Mouse (Mus musculus) kidney, adult 2 months (tissue): Measurements from ENCODE around the gene Slc44a3. TPM values are rescaled to one million over a fixed set of nuclear protein-coding genes. Genes with fewer than 3 reads are reported as not detected.

Source experiments
- DNase-seq: peaks from one replicate; pipeline ENCODE4 v3.0.0; 2021
- H3K27ac ChIP-seq: fragments of 200-500 bp; 2 replicates; pipeline ENCODE4 v1.5.1; 2012; ENCODE audit warnings: low read depth, low read length, control low read depth, inconsistent platforms; ENCODE audit not compliant: insufficient read depth
- H3K27me3 ChIP-seq: fragments of 200-500 bp; replicated peaks from 2 replicates; pipeline ENCODE4 v1.6.1; 2012; ENCODE audit warnings: mild to moderate bottlenecking, moderate library complexity, low read length, inconsistent platforms; ENCODE audit not compliant: control insufficient read depth, insufficient read depth
- H3K36me3 ChIP-seq: fragments of 200-500 bp; 2 replicates; pipeline ENCODE4 v1.6.1; 2012; ENCODE audit warnings: mild to moderate bottlenecking, moderate library complexity, low read length, inconsistent platforms; ENCODE audit not compliant: control insufficient read depth, insufficient read depth
- H3K4me1 ChIP-seq: fragments of 200-500 bp; 2 replicates; pipeline ENCODE4 v1.6.1; 2011; ENCODE audit warnings: low read length; ENCODE audit not compliant: control insufficient read depth, insufficient read depth
- H3K4me3 ChIP-seq: fragments of 200-500 bp; 2 replicates; pipeline ENCODE4 v1.5.1; 2011; ENCODE audit warnings: mild to moderate bottlenecking, low read depth, low read length, control low read depth; ENCODE audit not compliant: insufficient read depth
- CTCF ChIP-seq: fragments of 200-500 bp; conservative IDR thresholded peaks from 2 replicates; pipeline ENCODE4 v1.5.1; 2011; ENCODE audit warnings: low read depth, mild to moderate bottlenecking, control low read depth, low read length, moderate library complexity, mixed read lengths; ENCODE audit not compliant: insufficient read depth, insufficient read length
- POLR2A ChIP-seq: fragments of 200-500 bp; IDR thresholded peaks from one replicate; pipeline ENCODE4 v1.6.1; 2011; ENCODE audit warnings: low read depth, low read length, control low read depth
- WGBS: fragments of 180-500 bp; shearing (Covaris S2); methylation state at CpG from one replicate; pipeline ENCODE4 v1.1.7; 2018; 5-methylcytosine and 5-hydroxymethylcytosine counted together
- polyA plus RNA-seq: library from polyadenylated mRNA; depleted of rRNA; stranded (reverse); fragments of >200 nt; gene quantifications from 2 replicates; pipeline ENCODE4 v1.2.3, GENCODE M21; 2012

Gene Slc44a3
- polyA plus RNA-seq, 1 experiment, result 11.4 TPM

DNA sequence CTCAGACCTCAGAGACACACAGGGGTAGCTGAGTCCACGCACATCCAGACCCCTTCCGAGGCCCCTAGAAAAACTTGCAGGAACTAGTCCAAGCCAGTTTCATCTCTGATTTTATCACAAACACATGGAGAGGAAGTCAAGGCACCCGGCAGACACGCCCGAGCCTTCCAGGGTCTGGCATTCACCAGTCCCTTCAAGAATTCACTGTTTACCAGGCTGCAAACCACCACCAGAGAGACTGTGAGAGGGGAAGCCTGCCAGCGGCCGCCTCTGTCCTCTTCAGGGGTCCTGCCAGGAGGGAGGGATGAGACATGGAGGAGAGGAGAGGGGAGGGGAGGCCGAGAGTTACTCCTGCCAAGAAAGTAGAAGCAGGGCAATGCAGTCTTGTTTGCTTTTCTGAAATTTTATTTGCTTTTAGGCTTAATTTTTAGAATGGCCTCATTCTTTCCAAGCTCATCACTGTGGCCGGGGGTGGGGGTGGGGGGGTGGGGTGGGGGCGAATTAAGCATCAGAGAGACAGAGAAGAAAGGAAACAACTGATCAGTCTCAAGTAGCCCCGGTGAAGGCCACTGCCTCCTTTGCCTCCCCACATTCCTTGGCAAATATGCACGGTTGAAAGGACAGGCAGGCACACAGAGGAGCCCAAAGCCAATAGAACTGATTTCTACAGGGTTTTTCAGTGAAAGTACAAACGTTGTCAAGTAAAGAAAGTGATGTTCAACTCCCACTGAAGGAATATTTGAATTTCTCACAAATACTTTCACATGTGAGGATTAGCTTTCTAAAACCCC is 62.8 kb downstream of the Slc44a3 start:
- Histone ChIP-seq H3K4me3 (no peak overlapping the region), H3K36me3 (no peaks in the 10 kb centered on the region), H3K27ac (peak overlapping the region; percentile 15), H3K4me1 (peaks cover 6% of the 10 kb centered on the region; the same call in 1 of the 2 replicates), H3K27me3 (no peaks in the 10 kb centered on the region)
- no peak for TF ChIP-seq POLR2A
- TF ChIP-seq CTCF, result no peak
- WGBS, result 21% methylated on average over 13 of the region's 13 CpGs
- peak; percentile 41 for DNase-seq

DNA sequence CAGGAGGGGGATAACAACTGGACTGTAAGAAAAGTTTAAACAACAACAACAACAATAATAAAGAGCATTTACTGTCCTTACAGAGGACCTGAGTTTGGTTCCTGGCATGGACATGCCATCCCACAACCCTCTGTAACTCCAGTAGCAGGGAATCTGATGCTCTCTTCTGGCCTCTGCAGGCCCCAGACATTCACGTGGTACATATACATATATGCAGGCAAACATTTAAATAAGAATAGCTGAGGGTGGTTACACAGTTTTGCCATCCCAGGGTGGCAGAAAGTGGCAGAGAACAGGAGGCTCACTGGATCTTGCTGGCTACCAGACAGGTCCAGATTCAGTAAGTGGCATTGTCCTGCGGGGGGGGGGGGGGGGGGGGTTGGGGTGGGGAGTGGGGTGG is 64.1 kb downstream of the Slc44a3 start:
- 40% methylated on average over 2 of the region's 2 CpGs for WGBS
- Histone ChIP-seq H3K27ac (no peak overlapping the region), H3K4me3 (no peak overlapping the region), H3K36me3 (no peaks in the 10 kb centered on the region), H3K27me3 (no peaks in the 10 kb centered on the region), H3K4me1 (peaks cover 6% of the 10 kb centered on the region; the same call in 1 of the 2 replicates)
- no peak for DNase-seq
- TF ChIP-seq POLR2A (no peak), CTCF (no peak)

DNA sequence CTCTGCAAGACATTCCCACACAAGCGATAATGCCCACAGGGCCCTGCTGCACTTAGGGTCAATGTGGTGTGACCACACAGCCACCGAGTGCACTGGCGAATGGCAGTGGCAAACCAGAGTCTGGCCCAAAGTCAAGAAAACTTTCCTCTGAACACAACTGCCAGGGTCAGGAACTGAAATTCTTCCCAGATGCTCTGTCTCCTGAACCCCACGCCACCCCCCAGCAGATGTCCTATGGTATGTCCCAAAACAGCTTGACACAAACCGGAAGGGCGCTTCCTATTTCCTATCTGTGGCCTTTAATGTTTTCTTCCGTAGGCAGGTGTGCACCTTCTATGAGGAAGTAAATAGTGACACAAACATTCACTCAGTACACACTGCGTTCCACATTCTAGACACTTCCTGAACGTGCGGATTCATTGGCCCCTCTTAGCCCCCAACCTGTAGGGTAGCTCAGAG is 65.1 kb downstream of the Slc44a3 start:
- Histone ChIP-seq H3K36me3 (no peaks in the 10 kb centered on the region), H3K4me3 (no peak overlapping the region), H3K27ac (peak overlapping the region; percentile 11), H3K27me3 (no peaks in the 10 kb centered on the region), H3K4me1 (peaks cover 6% of the 10 kb centered on the region; the same call in 1 of the 2 replicates)
- WGBS, result 42% methylated on average over 10 of the region's 10 CpGs
- peak; percentile 43 for DNase-seq
- TF ChIP-seq POLR2A, result no peak
- TF ChIP-seq CTCF, result no peak

DNA sequence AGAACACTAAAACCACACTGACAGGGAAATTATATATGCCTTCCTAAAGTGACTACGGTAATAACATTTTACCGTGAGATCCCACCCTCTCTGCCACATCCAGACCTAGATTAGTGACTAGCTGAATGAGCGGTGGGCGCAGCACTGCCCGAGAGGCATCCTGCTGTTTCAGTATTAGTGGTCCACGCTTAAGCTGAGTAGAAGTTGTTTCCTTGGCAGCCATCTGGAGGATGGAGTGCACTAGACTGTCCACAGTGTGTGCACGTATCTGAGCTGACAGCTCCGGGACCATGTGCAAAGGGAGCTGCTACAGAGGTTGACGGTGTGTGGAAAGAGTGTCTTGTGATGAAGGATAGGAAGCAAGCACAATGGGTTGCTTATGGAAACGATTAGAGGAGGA is 66.4 kb downstream of the Slc44a3 start:
- H3K27me3 ChIP-seq, result no peaks in the 10 kb centered on the region
- 80% methylated on average over 10 of the region's 10 CpGs for whole genome bisulfite sequencing

DNA sequence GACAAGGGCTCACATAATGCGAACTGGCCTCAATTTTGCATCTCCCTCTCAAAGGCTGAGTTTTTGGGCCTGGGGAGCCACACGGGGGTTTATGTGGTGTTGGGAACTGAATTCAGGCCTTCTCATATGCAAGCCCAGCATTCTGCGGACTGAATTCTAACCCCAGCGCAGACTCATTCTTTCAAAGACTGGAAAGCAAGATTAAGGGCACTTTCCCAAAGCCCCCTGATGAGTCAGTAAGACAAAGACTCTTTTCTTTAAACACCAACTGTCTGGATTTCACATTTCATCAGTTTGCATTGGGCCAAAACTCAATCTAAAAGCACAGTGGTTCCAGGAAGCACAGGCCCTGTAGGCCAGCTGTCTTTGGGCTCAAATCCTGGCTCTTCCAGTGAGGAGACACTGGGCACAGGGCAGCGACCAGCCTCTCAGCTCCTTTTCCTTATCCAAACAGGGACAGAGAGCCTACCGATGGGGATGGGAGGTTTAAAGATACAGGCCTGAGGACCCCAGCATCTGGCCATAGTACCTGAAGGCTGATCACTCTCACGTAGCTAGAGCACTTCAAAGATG is 67.4 kb downstream of the Slc44a3 start:
- peaks cover 4% of the 10 kb centered on the region; the same call in 1 of the 2 replicates for H3K4me1 ChIP-seq
- TF ChIP-seq POLR2A (no peak), CTCF (no peak)
- no peak for DNase-seq
- no peak overlapping the region for H3K27ac ChIP-seq
- H3K27me3 ChIP-seq, result no peaks in the 10 kb centered on the region
- 88% methylated on average over 7 of the region's 7 CpGs for WGBS
- no peaks in the 10 kb centered on the region for H3K36me3 ChIP-seq
- H3K4me3 ChIP-seq, result no peak overlapping the region

More for the DNA sequence above, 66.4 kb downstream of the Slc44a3 start:
- no peak for DNase-seq
- Histone ChIP-seq H3K27ac (no peak overlapping the region), H3K36me3 (no peaks in the 10 kb centered on the region), H3K4me3 (no peak overlapping the region), H3K4me1 (peaks cover 6% of the 10 kb centered on the region; the same call in 1 of the 2 replicates)
- no peak for TF ChIP-seq POLR2A
- no peak for TF ChIP-seq CTCF

DNA sequence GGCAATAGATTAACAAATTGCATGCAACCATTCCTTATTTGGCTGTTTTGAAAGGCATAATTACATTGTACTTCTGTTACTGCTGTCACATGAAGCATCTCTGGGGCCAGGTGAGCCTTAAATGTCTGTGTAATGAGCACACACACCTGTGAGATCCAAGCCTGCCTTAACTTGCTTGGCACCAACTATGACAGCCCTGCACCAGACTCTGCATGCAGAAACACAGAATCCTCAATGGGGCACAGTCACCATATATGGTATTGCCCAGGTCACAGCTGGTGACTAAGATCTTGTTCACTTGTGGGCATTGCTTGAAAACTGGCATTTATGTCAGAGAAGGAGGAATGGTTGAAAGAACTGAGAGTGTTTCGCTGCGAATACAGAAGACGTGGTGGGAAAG is 69.4 kb downstream of the Slc44a3 start:
- Histone ChIP-seq H3K4me3 (no peak overlapping the region), H3K36me3 (no peaks in the 10 kb centered on the region), H3K27ac (no peak overlapping the region), H3K4me1 (peaks cover 4% of the 10 kb centered on the region; the same call in 1 of the 2 replicates), H3K27me3 (no peaks in the 10 kb centered on the region)
- no peak for TF ChIP-seq CTCF
- no peak for TF ChIP-seq POLR2A
- 92% methylated on average over 3 of the region's 3 CpGs for WGBS
- no peak for DNase-seq

DNA sequence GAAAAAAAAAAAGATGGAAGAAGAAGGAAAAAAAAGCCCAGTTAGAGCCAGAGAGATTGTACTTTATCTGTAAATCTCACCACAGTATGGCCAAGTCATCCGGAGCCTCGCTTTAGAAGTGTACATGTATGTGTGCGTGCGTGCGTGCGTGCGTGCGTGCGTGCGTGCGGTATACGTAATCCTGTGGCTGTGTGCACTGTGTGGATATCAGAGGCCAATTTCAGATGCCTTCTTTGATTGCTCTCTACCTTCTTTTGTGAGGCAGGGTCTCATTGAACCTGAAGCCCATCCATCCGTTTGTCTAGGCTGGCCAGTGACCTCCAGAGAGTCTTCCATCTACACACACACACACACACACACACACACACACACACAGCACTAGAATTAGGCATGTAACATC is 70.7 kb downstream of the Slc44a3 start:
- TF ChIP-seq POLR2A (no peak), CTCF (no peak)
- 95% methylated on average over 13 of the region's 13 CpGs for WGBS
- DNase-seq, result no peak
- H3K4me1 ChIP-seq, result no peaks in the 10 kb centered on the region
- H3K4me3 ChIP-seq, result no peak overlapping the region
- H3K27ac ChIP-seq, result no peak overlapping the region
- H3K27me3 ChIP-seq, result no peaks in the 10 kb centered on the region
- H3K36me3 ChIP-seq, result peaks cover under 1% of the 10 kb centered on the region; the same call in 1 of the 2 replicates
